ENCODE assay signal across 8 mouse cellular contexts in genomic region chr7:118113541-118114297, GRCm38 (mm10). TPM values are rescaled to one million over a fixed set of nuclear protein-coding genes. Genes with fewer than 3 reads are reported as not detected.
DNase-seq lines count a peak whose midpoint lies in the region; ATAC-seq and TF ChIP-seq lines count a peak whose summit lies in the region.

No protein-coding gene starts in this region.

- H3K4me1 ChIP-seq in E14TG2a.4 (replicated peaks; ENCODE audit: low read depth, low read length) = peaks cover 73% of the 10 kb centered on the region
- H3K4me1 ChIP-seq in hindbrain, embryonic 11.5 days (replicated peaks; ENCODE audit: control insufficient read depth, insufficient read depth, low read length) = peaks cover 5% of the 10 kb centered on the region; the same call in 1 of the 2 replicates

- H3K36me3 ChIP-seq in E14TG2a.4 (ENCODE audit: insufficient read depth, low read length) (peaks cover 77% of the 10 kb centered on the region), macrophage (ENCODE audit: inconsistent target) (peaks cover 28% of the 10 kb centered on the region)
- peaks cover 15% of the 10 kb centered on the region for H3K36me3 ChIP-seq in hindbrain, embryonic 11.5 days (ENCODE audit: control insufficient read depth, insufficient read depth, low read length)

- H3K4me3 ChIP-seq in E14TG2a.4 (replicated peaks; ENCODE audit: low read length) (peak overlapping the region; percentile 99), macrophage (ENCODE audit: inconsistent target) (peak overlapping the region; percentile 91)
- peak overlapping the region; percentile 98 for H3K4me3 ChIP-seq in hindbrain, embryonic 11.5 days (ENCODE audit: low read depth, low read length)

- H3K79me2 ChIP-seq in macrophage (ENCODE audit: inconsistent target) = peaks cover 70% of the 10 kb centered on the region

- 0 out of 2 replicates have a peak overlapping the region, but pooled peaks have one; percentile 28 for H3K9ac ChIP-seq in hindbrain, embryonic 11.5 days (ENCODE audit: low read depth, low read length)

- peak overlapping the region; percentile 77 for H3K4me2 ChIP-seq in hindbrain, embryonic 11.5 days (replicated peaks; ENCODE audit: low read depth, low read length)

- intact Hi-C loops in heart, postnatal 10 days (cut with DNase I) = no loop called here

- 70% methylated on average over 5 of the region's 5 CpGs for WGBS in hindbrain, embryonic 11.5 days
- 63% methylated on average over 5 of the region's 5 CpGs for WGBS in macrophage (ENCODE audit: missing documents)

- DNase-seq in heart, adult 11 months = peak; percentile 49
- DNase-seq in heart, postnatal 10 days = no peak
- DNase-seq in hindbrain, embryonic 11.5 days (ENCODE audit: low spot score) = no peak
- DNase-seq in cerebellum, adult 11-12 months = no peak
- DNase-seq in B cell, adult 2 months = no peak
- no peak for DNase-seq in frontal cortex, postnatal 36 days (ENCODE audit: low spot score in 2 of 2)

- no peak for TF ChIP-seq CTCF in E14TG2a.4 (conservative IDR thresholded peaks at IDR 0.05; ENCODE audit: low read length)

- no peak for ATAC-seq in hindbrain, embryonic 11.5 days (ENCODE audit: low FRiP score)

- no peaks in the 10 kb centered on the region for H3K27me3 ChIP-seq in E14TG2a.4 (ENCODE audit: insufficient read depth, low read length)
- no peaks in the 10 kb centered on the region for H3K27me3 ChIP-seq in hindbrain, embryonic 11.5 days (ENCODE audit: control insufficient read depth, insufficient read depth, low read length)

- no peak overlapping the region for H3K27ac ChIP-seq in hindbrain, embryonic 11.5 days (ENCODE audit: low read depth, low read length)
- H3K27ac ChIP-seq in macrophage = peak overlapping the region; percentile 76

- peaks cover 34% of the 10 kb centered on the region; the same call in 1 of the 2 replicates for H3K9me3 ChIP-seq in E14TG2a.4 (ENCODE audit: low read length)
- H3K9me3 ChIP-seq in hindbrain, embryonic 11.5 days (ENCODE audit: control insufficient read depth, low read length) = no peaks in the 10 kb centered on the region

RNA-seq across cellular contexts. Expression of gene Rps15a, which starts 2.3 kb away (rescaled TPM):
- total RNA-seq in heart, postnatal 10 days (2021) = 100 to 1,000 TPM; 675 to 681 TPM
- polyA plus RNA-seq in hindbrain, embryonic 11.5 days (2014; fragmentation: Nextera tagmentation; extraction: Ambion mirVana) = 611 and 623 TPM in 2 replicates
- total RNA-seq in macrophage (2018; cell fraction: chromatin; rRNA removed) = 100 to 1,000 TPM in 1 of 26 experiments, 10 to 100 TPM in 25; 36.0 to 273 (median 53.7) TPM
- total RNA-seq in macrophage (2018; cell fraction: cytosol; rRNA removed) = 100 to 1,000 TPM; 369 to 863 (median 565) TPM
- 10 to 100 TPM; 36.1 to 90.9 (median 63.1) TPM for total RNA-seq in macrophage (2018; cell fraction: nucleus; rRNA removed)
- 605 to 1,612 TPM (median 1,413 TPM) in 3 replicates for polyA plus RNA-seq in macrophage (2018)

RNA-seq across cellular contexts. Expression of gene Arl6ip1, which starts 15.7 kb away (rescaled TPM):
- total RNA-seq in heart, postnatal 10 days (2021) = 10 to 100 TPM; 49.7 to 56.8 TPM
- polyA plus RNA-seq in hindbrain, embryonic 11.5 days (2014; fragmentation: Nextera tagmentation; extraction: Ambion mirVana) = 435 and 453 TPM in 2 replicates
- 10 to 100 TPM; 20.1 to 75.0 (median 37.9) TPM for total RNA-seq in macrophage (2018; cell fraction: chromatin; rRNA removed)
- 100 to 1,000 TPM; 243 to 394 (median 330) TPM for total RNA-seq in macrophage (2018; cell fraction: cytosol; rRNA removed)
- total RNA-seq in macrophage (2018; cell fraction: nucleus; rRNA removed) = 100 to 1,000 TPM in 25 of 26 experiments, 10 to 100 TPM in 1; 88.2 to 281 (median 172) TPM
- 279 to 355 TPM (median 308 TPM) in 3 replicates for polyA plus RNA-seq in macrophage (2018)
